Mouse (Mus musculus) heart, postnatal 0 days (tissue): ENCODE measurements around the gene Prr14.

Source experiments
- CTCF ChIP-seq: IDR thresholded peaks from 2 replicates; pipeline ENCODE4 v1.5.1; 2016; ENCODE audit warnings: antibody characterized with exemption, control low read depth, low read depth
- EP300 ChIP-seq: IDR thresholded peaks from 2 replicates; pipeline ENCODE4 v1.6.1; 2016; ENCODE audit warnings: antibody characterized with exemption, low read depth

GRCm38 (mm10) chr7:127516344-127516743, 56.9 kb downstream of the Prr14 start:
- TF ChIP-seq CTCF (no peak), EP300 (no peak)
